Mouse (Mus musculus): ENCODE results near the gene Cd276. TPM values are rescaled to one million over a fixed set of nuclear protein-coding genes. Genes with fewer than 3 reads are reported as not detected.

Cd276 gene
- polyA plus RNA-seq, 2 experiments, result 0.87 to 1.2 TPM

DNA sequence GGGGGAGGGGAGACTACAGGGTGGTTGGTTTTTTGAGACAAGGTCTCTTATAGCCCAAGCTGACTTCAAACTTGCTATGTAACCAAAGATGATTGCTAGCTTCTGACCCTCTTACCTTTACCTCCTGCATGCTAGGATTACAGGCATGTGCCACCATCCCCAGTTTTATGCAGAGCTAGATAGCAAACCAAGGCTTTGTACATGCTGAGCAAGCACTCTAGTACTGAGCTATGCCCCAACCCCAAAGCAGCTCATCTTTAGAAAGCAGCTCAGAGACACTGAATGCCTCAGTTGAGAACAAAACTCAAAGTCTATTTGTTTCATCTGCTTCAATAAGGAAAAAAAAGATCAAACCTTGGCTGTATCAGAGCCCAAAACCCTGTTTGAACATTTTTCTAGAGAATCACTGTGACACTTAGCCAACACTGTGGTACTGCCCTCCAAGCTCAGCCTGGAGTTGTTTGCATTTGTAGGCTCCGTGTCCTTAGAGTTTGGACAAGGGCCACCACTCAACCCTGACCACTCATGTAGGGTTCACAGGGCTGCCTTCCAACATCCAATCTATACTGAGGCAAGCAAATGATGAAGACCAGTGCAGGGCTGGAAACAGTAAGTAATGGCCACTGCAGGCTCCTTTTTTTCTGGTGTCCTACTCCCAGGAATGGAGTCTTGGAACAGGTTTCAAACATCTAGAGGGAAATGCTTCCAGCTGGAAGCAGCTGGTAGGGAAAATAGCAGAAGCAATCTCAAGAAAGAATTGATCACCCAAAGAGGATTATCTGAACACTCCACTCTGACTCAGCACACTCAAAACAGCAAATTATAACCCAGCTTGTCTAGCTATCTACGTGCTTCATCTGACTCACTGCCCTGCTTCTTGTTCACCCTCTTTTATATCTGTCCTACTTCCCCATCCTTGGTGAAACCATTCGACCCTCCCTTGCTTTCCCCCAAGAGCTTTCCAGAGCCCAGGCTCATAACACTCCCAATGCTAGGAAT, 2.5 kb upstream of the Cd276 start:
- H3K4me2 ChIP-seq (ENCODE audit: low read depth), result no peak overlapping the region
- TF ChIP-seq CTCF (IDR thresholded peaks at IDR 0.05; ENCODE audit: low read depth) (no peak), EP300 (IDR thresholded peaks at IDR 0.05; ENCODE audit: low read depth) (no peak)
- DNase-seq (ENCODE audit: low read depth in 3 of 3, low spot score in 3 of 3), result no peak
- H3K27ac ChIP-seq, result no peak overlapping the region
- H3K4me3 ChIP-seq (ENCODE audit: insufficient read depth in 1 of 2, low read depth in 2 of 2, low read length in 2 of 2), result no peak overlapping the region
- no peak for ATAC-seq (ENCODE audit: insufficient read depth)
- H3K4me1 ChIP-seq (replicated peaks; ENCODE audit: control insufficient read depth in 2 of 2, insufficient read depth in 2 of 2, low read length in 1 of 2), result peaks cover 0 to 28% of the 10 kb centered on the region in 2 experiments; a peak in 2 of 4 replicates
- H3K27me3 ChIP-seq (ENCODE audit: control insufficient read depth, insufficient read depth, low read length), result peaks cover 31% of the 10 kb centered on the region
- H3K9ac ChIP-seq (replicated peaks), result no peak overlapping the region
- H3K9me3 ChIP-seq (ENCODE audit: control insufficient read depth, low read length), result no peaks in the 10 kb centered on the region
- 24% methylated on average over 3 of the region's 3 CpGs for WGBS (ENCODE audit: insufficient replicate concordance)
- H3K36me3 ChIP-seq (replicated peaks; ENCODE audit: control insufficient read depth, insufficient read depth, low read depth), result no peaks in the 10 kb centered on the region

GRCm38 (mm10) chr9:58556627-58557026, 1.4 kb upstream of the Cd276 start:
- Histone ChIP-seq H3K4me2 (ENCODE audit: low read depth) (no peak overlapping the region), H3K36me3 (replicated peaks; ENCODE audit: control insufficient read depth, insufficient read depth, low read depth) (no peaks in the 10 kb centered on the region), H3K9ac (replicated peaks) (no peak overlapping the region), H3K9me3 (ENCODE audit: control insufficient read depth, low read length) (no peaks in the 10 kb centered on the region), H3K27me3 (ENCODE audit: control insufficient read depth, insufficient read depth, low read length) (peaks cover 37% of the 10 kb centered on the region), H3K27ac (no peak overlapping the region), H3K4me1 (replicated peaks; ENCODE audit: control insufficient read depth in 2 of 2, insufficient read depth in 2 of 2, low read length in 1 of 2) (peaks cover 0 to 28% of the 10 kb centered on the region in 2 experiments; a peak in 2 of 4 replicates), H3K4me3 (ENCODE audit: insufficient read depth in 1 of 2, low read depth in 2 of 2, low read length in 2 of 2) (no peak overlapping the region)
- DNase-seq (ENCODE audit: low read depth in 3 of 3, low spot score in 3 of 3) (no peak), ATAC-seq (ENCODE audit: insufficient read depth) (no peak)
- WGBS (ENCODE audit: insufficient replicate concordance), result 51% methylated on average over 7 of the region's 7 CpGs
- no peak for TF ChIP-seq EP300 (IDR thresholded peaks at IDR 0.05; ENCODE audit: low read depth)
- TF ChIP-seq CTCF (IDR thresholded peaks at IDR 0.05; ENCODE audit: low read depth), result no peak

- no peak for TF ChIP-seq EP300 (IDR thresholded peaks at IDR 0.05; ENCODE audit: low read depth)
- no peak for TF ChIP-seq CTCF (IDR thresholded peaks at IDR 0.05; ENCODE audit: low read depth)
- no peaks in the 10 kb centered on the region for H3K36me3 ChIP-seq (replicated peaks; ENCODE audit: control insufficient read depth, insufficient read depth, low read depth)
- DNase-seq (ENCODE audit: low read depth in 3 of 3, low spot score in 3 of 3), result no peak
- H3K27me3 ChIP-seq (ENCODE audit: control insufficient read depth, insufficient read depth, low read length), result peaks cover 37% of the 10 kb centered on the region
- no peak overlapping the region for H3K27ac ChIP-seq
- H3K4me3 ChIP-seq (ENCODE audit: insufficient read depth in 1 of 2, low read depth in 2 of 2, low read length in 2 of 2), result peak overlapping the region; percentile 53 to 54; a peak in 3 of 4 replicates
- H3K4me1 ChIP-seq (replicated peaks; ENCODE audit: control insufficient read depth in 2 of 2, insufficient read depth in 2 of 2, low read length in 1 of 2), result peaks cover 0 to 28% of the 10 kb centered on the region in 2 experiments; a peak in 2 of 4 replicates
- H3K9me3 ChIP-seq (ENCODE audit: control insufficient read depth, low read length), result no peaks in the 10 kb centered on the region
- no peak for ATAC-seq (ENCODE audit: insufficient read depth)
- WGBS (ENCODE audit: insufficient replicate concordance), result 6% methylated on average over 9 of the region's 9 CpGs
- H3K9ac ChIP-seq (replicated peaks), result no peak overlapping the region
- peak overlapping the region; percentile 70 for H3K4me2 ChIP-seq (ENCODE audit: low read depth)
These were observed 613 bp upstream of the Cd276 start for GRCm38 (mm10) chr9:58555685-58556414.

DNA sequence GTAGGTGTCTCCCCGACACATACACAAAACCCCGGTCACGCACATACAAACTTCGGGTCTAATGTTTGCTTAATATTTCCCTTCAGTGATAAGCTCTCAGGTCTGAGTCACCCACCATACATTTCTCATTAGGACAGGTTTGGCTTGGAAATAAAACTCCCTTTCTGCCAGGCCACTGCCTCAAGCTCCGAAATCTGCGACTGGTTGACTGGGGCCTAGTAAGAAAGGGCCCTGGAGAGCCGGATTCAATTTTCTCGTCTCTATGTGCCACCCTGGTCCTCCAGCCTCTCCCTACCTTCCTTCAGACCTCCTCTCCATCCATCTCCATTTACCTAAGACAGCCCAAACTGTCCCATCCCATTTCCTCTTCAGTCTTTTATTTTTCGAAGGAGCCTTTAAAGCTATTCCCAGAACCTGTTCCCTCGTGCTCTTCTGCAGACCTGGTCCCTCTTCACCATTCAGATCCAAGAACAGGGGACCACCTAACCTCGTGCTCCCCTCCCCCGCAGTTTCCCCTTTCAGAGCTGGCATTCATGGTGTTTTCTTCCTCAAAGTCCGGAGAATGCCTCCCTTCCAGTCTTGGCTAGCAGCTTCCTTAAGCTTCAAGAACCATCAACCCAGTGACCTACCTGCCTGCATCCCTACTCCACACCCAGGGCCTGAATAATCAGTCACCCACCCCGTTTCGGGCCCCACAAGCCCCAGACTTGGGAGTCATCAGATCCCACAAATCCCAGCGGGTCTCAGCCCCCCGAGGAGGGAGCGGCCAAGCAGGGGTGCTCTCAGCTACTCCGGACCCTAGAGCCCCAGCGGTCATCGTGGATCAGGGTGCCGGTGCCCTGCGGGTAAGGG, 955 bp downstream of the Cd276 start:
- DNase-seq (ENCODE audit: low read depth in 3 of 3, low spot score in 3 of 3) (no peak), ATAC-seq (ENCODE audit: insufficient read depth) (no peak)
- no peak overlapping the region; the same call in 1 of the 2 replicates for H3K9ac ChIP-seq (replicated peaks)
- H3K36me3 ChIP-seq (replicated peaks; ENCODE audit: control insufficient read depth, insufficient read depth, low read depth), result no peaks in the 10 kb centered on the region
- peaks cover 0 to 26% of the 10 kb centered on the region in 2 experiments; a peak in 2 of 4 replicates for H3K4me1 ChIP-seq (replicated peaks; ENCODE audit: control insufficient read depth in 2 of 2, insufficient read depth in 2 of 2, low read length in 1 of 2)
- peak overlapping the region; percentile 53 to 54 for H3K4me3 ChIP-seq (ENCODE audit: insufficient read depth in 1 of 2, low read depth in 2 of 2, low read length in 2 of 2)
- no peak overlapping the region for H3K27ac ChIP-seq
- no peak for TF ChIP-seq EP300 (IDR thresholded peaks at IDR 0.05; ENCODE audit: low read depth)
- peaks cover 37% of the 10 kb centered on the region for H3K27me3 ChIP-seq (ENCODE audit: control insufficient read depth, insufficient read depth, low read length)
- peak overlapping the region; percentile 70 for H3K4me2 ChIP-seq (ENCODE audit: low read depth)
- no peaks in the 10 kb centered on the region for H3K9me3 ChIP-seq (ENCODE audit: control insufficient read depth, low read length)
- WGBS (ENCODE audit: insufficient replicate concordance), result 23% methylated on average over 23 of the region's 23 CpGs
